Mouse (Mus musculus) kidney, adult 9 months (tissue): ENCODE measurements at regions not wholly inside any gene's neighbourhood (a gene's known extent, or its start where the extent isn't known, plus 50 kb on each side); places are given as distances from the start of the nearest gene placed in this dataset.

Experiments
- DNase-seq: peaks from one replicate; pipeline ENCODE4 v3.0.0; 2022

DNA sequence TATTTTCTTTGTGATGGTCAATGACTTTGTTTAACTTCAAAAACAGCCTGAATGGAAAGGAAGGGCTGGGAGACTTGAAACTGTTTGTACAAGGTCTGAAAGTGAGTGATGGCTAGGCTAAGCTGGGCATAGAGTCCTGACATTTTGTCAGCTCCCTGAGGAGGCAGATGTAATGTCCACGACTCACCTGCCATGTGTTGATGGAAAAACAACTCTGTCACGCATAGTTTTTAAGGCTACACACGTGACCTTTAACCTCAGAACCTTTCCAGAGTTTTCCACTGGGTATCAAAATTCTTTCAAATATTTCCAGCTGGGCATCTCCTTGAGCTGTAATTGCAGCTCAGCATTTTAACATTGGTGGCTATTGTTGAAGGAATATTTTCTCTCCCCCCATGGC, 190.2 kb upstream of the Lrig1 start:
- DNase-seq, result no peak

- no peak for DNase-seq
These were observed 189.3 kb upstream of the Lrig1 start for GRCm38 (mm10) chr6:94889271-94889670.

DNA sequence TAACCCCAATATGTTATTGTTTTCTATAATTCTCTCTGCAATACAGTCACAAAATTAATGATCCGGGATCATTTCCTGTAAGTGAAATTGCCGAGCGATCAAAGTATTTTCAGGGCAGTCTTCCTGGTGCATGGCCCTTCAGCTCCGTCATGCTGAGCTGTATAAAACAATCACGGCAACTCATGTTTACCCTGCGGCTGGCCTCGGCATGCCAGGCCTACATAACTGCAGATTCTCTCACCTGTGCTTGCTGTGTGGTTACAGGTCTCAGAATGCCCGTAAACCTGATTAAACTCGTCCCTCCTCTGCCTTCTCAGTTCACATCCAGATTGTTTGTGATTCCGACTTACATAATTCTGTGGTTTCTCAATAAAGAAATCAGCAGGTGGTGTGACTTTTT, 181.2 kb upstream of the Lrig1 start:
- no peak for DNase-seq

- DNase-seq, result no peak
These were observed 175.9 kb upstream of the Lrig1 start for GRCm38 (mm10) chr6:94875841-94876240.

DNA sequence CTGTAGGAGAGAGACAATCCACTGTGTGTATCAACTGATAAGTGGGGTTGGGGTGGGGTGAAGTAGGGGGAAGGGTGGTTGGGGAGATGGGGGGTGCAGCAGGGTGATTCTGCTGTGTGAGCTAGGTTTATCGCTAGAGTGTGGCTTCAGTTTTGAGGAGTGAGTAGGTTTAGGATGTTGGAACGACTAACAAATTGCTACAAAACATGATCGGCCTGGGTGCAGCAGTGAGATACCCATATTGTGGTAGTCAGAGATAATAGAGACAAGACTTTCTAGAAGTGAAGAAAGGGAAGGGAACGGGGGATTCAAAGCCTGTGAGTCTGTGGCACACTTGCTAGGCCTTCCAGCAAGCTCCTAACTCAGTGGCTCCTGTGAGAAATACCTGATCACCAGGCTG, 175.1 kb upstream of the Lrig1 start:
- DNase-seq, result no peak

DNA sequence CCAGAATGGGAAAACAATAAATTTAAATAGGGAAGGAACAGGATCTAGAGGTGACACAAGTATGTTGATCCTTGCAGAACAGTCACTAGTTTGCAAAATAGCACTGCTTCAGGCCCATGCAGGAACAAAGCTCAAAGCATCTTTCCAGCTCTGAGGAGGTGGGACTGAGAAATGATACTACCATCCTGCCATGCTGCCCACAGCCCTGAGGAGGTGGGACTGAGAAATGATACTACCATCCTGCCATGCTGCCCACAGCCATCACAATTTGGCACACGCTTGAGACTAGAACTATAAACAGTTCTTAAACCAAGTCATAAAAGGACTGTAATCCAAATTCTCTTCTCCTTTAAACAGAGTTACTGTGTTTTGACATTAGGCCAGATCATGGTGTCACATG, 174.5 kb upstream of the Lrig1 start:
- no peak for DNase-seq

GRCm38 (mm10) chr6:94867952-94868351, 168.0 kb upstream of the Lrig1 start:
- DNase-seq, result no peak

GRCm38 (mm10) chr6:94865498-94865897, 165.5 kb upstream of the Lrig1 start:
- DNase-seq, result no peak

DNA sequence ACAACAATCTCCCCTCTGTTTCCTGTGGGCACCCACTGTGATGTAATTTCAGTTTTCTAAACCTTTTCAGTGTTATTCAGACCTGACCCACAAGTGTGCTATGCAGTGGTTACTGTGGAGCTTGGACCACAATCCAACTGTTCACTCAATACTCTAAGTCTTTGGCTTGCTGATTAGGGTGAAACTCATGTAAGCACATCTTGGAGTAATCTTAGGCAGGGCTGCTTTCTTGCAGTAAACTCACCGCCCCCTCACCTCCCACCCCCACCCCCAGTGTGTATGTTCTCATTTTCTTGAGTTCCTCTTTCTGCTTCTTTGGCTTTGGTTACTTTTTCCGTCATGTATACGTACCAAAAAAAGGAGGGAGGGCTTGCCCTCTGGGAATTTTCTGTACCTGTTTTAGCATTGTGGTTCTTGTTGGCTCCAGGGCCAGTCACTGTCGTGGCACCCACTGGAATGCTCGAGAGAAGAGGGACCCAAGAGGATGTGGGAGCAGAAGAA, 158.2 kb upstream of the Lrig1 start:
- DNase-seq, result no peak

DNA sequence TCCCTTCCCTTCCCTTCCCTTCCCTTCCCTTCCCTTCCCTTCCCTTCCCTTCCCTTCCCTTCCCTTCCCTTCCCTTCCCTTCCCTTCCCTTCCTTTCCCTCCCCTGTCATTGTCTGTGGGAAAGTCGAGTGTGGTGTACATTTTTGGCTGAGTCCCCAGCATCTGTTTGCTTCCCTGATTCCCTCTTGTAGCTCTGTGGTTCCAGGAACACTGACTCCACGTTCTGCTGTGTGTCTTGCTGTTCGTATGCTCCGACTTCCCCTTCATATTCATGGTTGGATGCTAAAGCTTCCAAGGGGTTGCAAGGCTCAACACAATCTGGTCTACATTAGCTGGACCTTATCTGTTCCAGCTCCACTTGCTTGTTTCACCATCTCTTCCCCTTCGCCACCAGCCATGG, 150.2 kb upstream of the Lrig1 start:
- DNase-seq, result no peak

DNA sequence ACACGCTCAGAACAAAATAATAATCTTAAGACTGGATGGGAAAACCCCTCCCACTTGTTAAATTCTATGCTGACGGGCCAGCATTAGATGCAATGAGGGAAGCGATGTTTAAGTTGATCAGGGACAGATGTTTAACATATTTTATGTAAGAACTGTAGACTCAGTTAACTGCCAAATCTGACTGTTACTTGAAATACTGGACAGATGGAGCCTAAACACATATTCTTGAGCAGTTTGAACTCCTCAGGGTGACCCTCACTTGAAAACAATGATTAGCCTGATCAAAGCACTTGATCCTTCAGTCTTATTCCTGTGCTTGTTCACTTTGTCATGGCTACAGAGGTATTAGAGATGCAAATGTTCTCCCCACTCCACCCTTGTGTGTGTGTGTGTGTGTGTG, 149.6 kb upstream of the Lrig1 start:
- no peak for DNase-seq

- no peak for DNase-seq
These were observed 148.5 kb upstream of the Lrig1 start for GRCm38 (mm10) chr6:94848437-94848836.

DNA sequence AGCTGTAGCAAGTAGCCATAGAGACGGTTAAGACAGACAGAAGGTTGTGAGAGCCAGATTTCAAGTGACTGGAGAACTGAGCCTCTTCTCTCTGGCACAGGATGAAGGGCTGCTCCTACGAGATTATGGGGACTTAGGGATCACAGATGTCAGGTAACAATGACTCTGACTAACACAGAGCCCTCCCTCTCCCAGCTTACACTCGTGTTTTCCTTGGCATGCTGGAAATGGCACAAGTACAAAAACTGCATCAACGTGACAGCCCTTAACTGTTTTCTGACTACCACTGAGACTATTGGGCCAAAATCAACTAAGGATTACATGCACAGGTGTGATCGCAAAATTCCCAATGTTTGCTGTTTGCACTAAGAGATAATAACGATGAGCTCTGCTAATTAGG, 145.9 kb upstream of the Lrig1 start:
- no peak for DNase-seq

DNA sequence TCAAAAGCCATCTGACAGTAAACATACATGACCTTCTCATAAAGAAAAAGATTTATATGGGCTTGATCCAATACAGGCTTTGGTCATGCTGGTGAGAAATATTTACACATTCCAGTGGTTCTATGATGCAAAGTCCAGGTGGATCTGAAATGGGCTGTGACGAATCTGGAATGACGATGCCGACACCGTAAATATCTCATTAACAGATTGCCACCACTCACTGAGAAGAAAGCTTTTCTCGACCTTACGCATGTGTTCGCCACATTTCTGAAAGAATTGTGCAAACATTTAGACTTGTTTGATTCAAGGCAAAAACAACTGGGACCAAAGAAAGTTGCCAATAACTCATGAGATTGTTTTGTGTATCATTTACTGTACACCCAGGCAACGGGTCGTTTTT, 142.9 kb upstream of the Lrig1 start:
- DNase-seq, result no peak

- no peak for DNase-seq
These were observed 141.9 kb upstream of the Lrig1 start for GRCm38 (mm10) chr6:94841881-94842280.

DNA sequence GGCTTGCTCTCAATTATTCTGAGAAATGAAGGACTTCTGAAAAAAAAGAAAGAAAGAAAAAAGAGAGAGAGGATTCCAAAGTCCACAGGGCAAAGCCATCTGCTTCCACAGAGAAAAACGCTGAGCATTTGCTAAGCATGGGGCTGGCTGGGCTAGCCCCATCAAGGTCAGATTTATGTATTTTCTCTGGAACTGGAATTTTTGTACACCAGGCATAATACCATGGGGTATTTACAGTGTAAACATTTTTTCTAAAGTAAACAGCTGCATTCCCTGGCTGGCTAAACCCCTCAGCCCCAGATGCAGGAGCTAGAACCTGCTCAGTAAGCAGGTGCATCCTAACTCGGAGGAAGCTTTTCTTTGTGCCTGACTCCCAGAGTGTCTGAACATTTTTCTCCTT, 135.8 kb upstream of the Lrig1 start:
- peak; percentile 32 for DNase-seq

DNA sequence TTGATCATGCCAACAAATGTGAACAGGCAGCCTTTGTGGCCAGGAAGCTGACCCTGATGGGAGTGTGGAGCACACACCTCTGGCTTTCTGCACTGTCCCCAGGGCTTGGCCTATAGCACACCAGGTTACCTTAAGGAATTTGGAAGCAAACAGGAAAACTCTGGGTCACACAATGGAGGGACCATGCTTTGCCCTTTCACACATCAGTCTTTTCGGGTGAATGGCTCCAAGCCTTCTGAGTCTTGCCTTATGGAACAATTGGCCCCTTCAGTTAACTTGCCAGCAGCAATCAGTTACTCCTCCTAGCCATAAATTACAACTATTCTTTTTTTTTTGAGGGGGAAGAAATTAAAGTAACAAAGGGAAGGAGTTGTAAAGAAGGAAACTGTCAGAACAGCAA, 134.6 kb upstream of the Lrig1 start:
- DNase-seq, result no peak

- no peak for DNase-seq
These were observed 130.8 kb upstream of the Lrig1 start for GRCm38 (mm10) chr6:94830801-94831200.

DNA sequence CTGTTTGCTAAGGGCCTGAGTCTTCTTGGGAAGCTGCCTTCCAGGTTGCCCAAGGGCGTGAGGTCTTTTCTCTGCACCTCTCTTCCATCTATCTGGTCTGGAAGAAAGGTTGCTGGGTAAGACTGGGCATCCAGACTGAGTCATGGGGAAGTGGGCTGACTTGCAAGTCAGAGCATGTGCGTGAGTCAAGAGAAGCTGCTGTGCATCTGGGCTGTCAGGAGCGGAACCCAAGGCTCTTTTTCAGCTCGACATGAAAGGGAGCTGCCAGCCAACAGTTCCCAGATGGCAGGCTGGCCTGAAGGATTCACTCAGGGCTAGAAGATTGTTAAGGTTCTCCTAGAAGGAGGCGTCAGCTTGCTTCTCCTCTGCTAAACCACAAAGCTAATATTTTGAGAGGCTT, 129.3 kb upstream of the Lrig1 start:
- no peak for DNase-seq

DNA sequence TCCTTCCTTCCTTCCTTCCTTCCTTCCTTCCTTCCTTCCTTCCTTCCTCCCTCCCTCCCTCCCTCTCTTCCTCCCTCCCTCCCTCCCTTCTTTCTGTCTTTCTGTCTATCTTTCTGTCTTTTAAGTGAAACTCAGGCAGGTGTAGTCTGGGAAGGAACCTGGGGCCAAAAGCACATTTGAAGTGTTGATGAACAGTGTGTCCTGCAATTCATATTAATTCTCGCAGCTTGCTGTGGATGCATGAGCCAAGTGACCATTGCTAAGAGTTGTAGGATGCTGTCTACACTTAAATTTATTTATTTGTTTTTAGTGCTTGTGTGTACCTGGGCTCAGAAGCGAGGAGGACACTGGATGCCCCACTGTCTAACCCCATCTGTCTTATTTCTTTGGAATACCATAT, 126.7 kb upstream of the Lrig1 start:
- DNase-seq, result no peak

- no peak for DNase-seq
These were observed 118.3 kb upstream of the Lrig1 start for GRCm38 (mm10) chr6:94818220-94818619.

- DNase-seq, result no peak
These were observed 116.2 kb upstream of the Lrig1 start for GRCm38 (mm10) chr6:94816161-94816560.

DNA sequence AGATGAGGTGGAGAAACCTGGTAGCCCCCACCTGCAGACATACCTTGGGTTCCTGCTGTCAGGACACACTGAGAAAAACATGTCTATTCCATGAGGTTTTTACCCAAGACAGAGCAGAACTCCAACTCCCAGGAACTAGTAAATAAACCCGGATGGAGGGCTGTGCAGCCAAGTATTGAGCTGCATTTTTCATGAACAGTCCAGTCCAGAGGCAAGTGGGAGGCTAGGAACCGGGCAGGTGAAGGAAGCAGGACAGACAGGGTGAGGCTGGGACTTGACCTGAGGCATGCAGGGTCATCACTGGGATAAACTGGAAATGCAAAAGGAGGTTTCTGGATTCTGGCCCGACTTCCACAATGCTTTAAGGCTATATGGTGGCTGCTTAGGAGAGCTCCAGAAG, 114.8 kb upstream of the Lrig1 start:
- no peak for DNase-seq

DNA sequence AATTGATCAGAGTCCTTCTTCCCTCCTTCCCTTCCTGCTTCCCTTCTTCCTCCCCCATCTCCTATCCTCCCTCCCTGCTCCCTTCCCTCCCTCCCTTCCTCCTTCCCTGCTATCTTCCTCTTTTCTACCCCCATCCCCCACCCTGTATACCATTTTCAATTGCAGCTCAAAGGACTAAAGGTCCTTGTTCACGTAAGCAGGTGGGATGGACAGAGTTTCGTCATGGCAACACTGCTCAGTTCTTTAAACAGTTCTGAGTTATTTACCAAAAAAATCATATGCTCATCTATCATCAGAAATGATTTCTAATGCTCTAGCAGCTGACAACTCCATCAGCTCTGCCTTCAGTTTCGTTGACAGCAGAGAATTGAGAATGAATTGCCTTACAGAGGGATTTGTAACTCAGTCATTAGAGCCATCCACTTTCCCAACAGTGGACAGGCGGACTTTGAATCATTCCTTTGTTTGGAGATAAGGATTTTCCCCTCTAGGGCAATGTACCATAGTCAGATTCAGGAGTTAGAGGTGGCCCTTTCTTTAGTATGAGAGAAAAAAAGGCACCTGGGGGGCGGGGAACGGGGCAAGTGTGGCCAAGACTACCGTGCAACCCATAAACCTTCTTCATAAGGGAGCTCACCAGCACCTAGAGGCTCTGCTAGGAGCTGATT, 113.7 kb upstream of the Lrig1 start:
- DNase-seq, result no peak

DNA sequence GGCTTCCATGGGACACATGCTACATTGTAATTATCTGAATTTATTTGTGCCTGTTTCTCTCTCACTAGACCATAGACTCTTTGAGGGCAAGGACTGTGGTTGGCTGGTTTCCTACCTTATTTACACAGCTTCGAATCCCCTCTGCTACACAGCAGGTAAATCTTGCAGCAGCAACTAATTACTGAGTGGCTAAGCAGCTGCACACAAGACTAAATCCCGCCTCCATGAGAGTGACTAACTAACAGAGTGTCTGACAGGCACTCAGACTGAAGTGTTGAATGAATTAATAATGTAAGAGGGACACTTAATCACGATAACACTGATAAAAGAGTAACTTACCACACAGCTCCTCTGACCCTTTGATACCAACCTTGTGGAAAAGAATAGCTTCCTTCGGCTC, 111.9 kb upstream of the Lrig1 start:
- no peak for DNase-seq

- no peak for DNase-seq
These were observed 107.3 kb upstream of the Lrig1 start for GRCm38 (mm10) chr6:94807216-94807615.
